Mouse (Mus musculus): Measurements from ENCODE around the gene Ndufaf5. TPM values are rescaled to one million over a fixed set of nuclear protein-coding genes. Genes with fewer than 3 reads are reported as not detected.

Gene Ndufaf5
- polyA plus RNA-seq, 1 experiment from 2014 or later = 12.7 TPM

DNA sequence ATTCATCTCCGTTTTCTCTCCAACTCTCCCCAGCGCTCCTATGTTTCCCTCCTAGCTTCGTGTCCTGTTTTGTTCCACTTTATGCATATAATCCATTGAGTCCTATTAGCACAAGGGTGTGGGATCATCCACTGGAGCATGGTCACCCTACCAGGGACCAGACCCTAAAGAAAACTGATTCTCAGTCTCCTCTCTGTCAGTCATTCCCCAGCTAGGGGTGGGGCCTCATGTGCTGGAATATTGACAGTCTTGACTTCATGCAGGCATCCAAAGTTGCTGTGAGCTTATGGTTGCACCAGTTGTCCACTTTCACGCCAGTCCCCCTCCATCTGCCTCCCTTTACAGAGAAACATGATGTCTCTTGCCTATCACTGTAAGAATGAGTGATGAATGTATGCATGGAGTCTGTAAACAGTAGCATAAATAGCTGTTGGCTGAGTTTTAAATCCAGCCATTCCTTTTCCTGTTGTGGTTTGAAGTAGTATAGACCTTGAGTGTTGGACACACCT, 44.1 kb downstream of the Ndufaf5 start:
- no peak overlapping the region for H3K27ac ChIP-seq
- H3K9ac ChIP-seq = no peak overlapping the region
- H3K36me3 ChIP-seq = no peaks in the 10 kb centered on the region
- H3K4me2 ChIP-seq = no peak overlapping the region
- no peaks in the 10 kb centered on the region for H3K4me1 ChIP-seq
- 70% methylated on average over 4 of the region's 4 CpGs for WGBS (ENCODE audit: insufficient replicate concordance)
- ATAC-seq = no peak
- H3K9me3 ChIP-seq (replicated peaks) = no peaks in the 10 kb centered on the region
- H3K27me3 ChIP-seq (replicated peaks) = no peaks in the 10 kb centered on the region
- H3K4me3 ChIP-seq = no peak overlapping the region

DNA sequence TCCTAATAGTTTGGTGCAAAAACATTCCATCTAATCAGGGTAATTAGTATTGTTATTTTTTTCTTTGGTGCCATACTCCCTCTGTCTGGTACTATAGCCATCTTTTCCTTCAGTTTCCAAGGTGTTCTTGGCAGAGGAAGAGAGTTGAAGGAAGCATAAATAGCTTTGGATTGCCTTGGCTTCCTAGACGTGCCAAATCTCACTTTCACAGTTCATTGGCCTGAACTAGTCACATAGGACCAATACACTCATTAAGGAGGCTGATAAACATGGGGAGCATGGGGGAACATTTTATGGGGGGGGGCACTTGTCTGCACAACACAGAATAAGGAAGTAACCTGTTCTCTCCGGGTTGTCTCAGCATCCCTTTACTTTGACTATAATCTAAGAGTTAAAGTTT, 45.0 kb downstream of the Ndufaf5 start:
- Histone ChIP-seq H3K9ac (no peak overlapping the region), H3K27me3 (replicated peaks) (no peaks in the 10 kb centered on the region), H3K9me3 (replicated peaks) (no peaks in the 10 kb centered on the region), H3K36me3 (no peaks in the 10 kb centered on the region), H3K4me3 (no peak overlapping the region), H3K4me1 (no peaks in the 10 kb centered on the region), H3K27ac (no peak overlapping the region), H3K4me2 (no peak overlapping the region)
- 47% methylated on average over 2 of the region's 2 CpGs for WGBS (ENCODE audit: insufficient replicate concordance)
- ATAC-seq = no peak

DNA sequence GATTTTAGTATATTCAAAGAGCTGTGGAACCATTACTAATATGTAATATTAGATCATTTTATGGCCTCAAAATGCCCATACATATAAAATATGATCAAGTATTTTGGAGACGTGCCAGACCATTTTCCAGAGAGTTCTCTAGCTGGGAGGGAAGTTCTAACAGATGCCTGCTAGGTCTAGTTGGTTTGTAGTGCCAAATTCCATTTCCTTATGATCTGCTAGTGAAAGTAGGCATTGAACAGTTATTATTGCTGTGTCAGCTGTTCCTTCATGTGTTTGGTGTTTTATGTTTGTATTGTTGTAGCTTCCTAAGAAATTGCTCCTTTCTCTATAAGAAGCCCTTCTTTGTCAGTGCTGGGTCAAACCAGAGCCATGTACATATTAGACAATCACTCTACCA, 45.5 kb downstream of the Ndufaf5 start:
- 59% methylated on average over 1 of the region's 1 CpGs for WGBS (ENCODE audit: insufficient replicate concordance)
- Histone ChIP-seq H3K9me3 (replicated peaks) (no peaks in the 10 kb centered on the region), H3K27ac (no peak overlapping the region), H3K36me3 (no peaks in the 10 kb centered on the region), H3K4me1 (no peaks in the 10 kb centered on the region), H3K4me3 (no peak overlapping the region), H3K9ac (no peak overlapping the region), H3K4me2 (no peak overlapping the region), H3K27me3 (replicated peaks) (no peaks in the 10 kb centered on the region)
- no peak for ATAC-seq

DNA sequence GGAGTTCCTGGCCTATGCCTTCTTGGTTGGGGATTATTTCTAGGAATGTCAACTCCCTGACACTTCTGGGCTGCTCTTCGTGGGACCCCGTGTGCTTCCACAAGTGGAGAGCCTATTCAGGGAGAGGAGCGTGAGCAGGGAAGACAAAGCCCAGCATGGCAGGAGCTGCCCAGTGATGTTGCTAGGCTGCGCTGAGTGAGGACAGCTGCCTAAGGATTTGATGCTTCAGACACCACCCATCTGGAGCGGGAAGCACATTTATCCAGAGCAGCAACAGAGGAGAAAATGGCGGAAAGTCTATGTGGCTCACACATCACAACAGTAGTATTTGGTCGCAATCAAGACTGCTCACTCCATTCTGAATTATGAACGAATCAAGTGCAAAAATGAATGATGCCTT, 49.9 kb downstream of the Ndufaf5 start:
- H3K9me3 ChIP-seq (replicated peaks) = no peaks in the 10 kb centered on the region
- H3K4me1 ChIP-seq = no peaks in the 10 kb centered on the region
- H3K4me2 ChIP-seq = no peak overlapping the region
- H3K27me3 ChIP-seq (replicated peaks) = no peaks in the 10 kb centered on the region
- no peaks in the 10 kb centered on the region for H3K36me3 ChIP-seq
- H3K9ac ChIP-seq = no peak overlapping the region
- WGBS (ENCODE audit: insufficient replicate concordance) = 66% methylated on average over 8 of the region's 8 CpGs
- no peak overlapping the region for H3K27ac ChIP-seq
- H3K4me3 ChIP-seq = no peak overlapping the region
- no peak for ATAC-seq

DNA sequence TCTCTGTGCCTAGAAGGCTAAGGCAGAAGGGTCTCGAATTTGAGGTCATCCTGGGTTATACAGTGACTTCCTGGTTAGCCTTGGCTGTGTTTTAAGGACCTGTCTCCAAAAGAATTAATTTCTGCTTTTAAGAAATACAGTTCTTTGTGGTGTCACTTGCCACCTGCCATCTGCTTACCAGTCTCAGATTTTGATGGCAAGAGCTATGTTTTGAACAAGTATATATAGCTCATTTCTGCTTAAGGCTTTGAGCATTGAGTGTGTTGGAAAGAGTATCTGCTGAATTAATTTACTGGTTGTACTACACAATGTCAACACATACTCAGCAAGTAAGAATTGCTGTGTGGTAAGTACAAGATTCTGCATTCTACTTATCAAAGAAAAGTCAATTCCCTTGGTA, 59.8 kb downstream of the Ndufaf5 start:
- 28% methylated on average over 1 of the region's 1 CpGs for WGBS (ENCODE audit: insufficient replicate concordance)
- Histone ChIP-seq H3K9me3 (replicated peaks) (no peaks in the 10 kb centered on the region), H3K9ac (no peak overlapping the region), H3K4me1 (no peaks in the 10 kb centered on the region), H3K36me3 (no peaks in the 10 kb centered on the region), H3K4me3 (no peak overlapping the region), H3K27me3 (replicated peaks) (no peaks in the 10 kb centered on the region), H3K27ac (no peak overlapping the region), H3K4me2 (no peak overlapping the region)
- no peak for ATAC-seq

DNA sequence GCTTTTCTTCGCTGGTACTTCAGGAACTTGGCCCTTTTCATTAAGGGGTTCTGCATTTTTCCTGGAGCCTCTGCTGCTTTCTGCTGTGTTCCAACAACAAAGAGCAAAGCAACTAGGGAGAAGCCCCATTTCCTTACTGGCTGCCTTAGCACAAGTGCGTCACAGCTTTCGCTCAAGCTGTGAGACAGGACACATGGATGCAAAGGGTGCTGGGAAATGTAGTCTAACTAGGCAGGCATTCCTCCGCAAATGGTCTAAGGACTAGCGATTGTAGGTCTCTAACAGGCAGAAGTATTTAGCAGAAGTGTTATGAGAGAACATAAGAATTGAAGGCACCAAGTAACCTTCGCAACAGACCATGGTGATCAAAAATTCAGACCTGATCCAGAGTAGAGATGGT, 66.8 kb downstream of the Ndufaf5 start:
- H3K4me2 ChIP-seq = no peak overlapping the region
- no peak overlapping the region for H3K9ac ChIP-seq
- H3K4me1 ChIP-seq = no peaks in the 10 kb centered on the region
- H3K27me3 ChIP-seq (replicated peaks) = no peaks in the 10 kb centered on the region
- H3K9me3 ChIP-seq (replicated peaks) = no peaks in the 10 kb centered on the region
- no peaks in the 10 kb centered on the region for H3K36me3 ChIP-seq
- no peak overlapping the region for H3K27ac ChIP-seq
- no peak for ATAC-seq
- 54% methylated on average over 6 of the region's 6 CpGs for WGBS (ENCODE audit: insufficient replicate concordance)
- no peak overlapping the region for H3K4me3 ChIP-seq

DNA sequence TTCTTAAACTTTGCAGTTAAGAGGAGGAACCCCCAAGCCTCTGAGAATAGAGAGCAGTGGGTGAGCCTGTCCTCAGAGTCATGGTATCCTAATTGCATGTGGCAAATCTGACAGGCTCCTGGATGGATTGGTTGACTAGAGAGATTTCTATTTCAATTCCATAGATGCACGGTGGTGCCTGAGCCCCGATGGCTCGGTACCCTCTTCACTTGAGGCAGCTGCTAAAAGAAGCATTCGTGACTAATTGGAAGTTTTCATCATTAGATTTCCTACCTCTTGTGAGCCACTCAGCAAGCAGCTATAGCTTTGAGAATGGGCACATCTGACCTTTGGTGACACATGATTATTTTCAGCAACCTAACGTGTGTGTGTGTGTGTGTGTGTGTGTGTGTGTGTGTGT, 71.9 kb downstream of the Ndufaf5 start:
- H3K4me1 ChIP-seq = no peaks in the 10 kb centered on the region
- no peak overlapping the region for H3K27ac ChIP-seq
- no peaks in the 10 kb centered on the region for H3K9me3 ChIP-seq (replicated peaks)
- no peak overlapping the region for H3K9ac ChIP-seq
- ATAC-seq = no peak
- H3K4me3 ChIP-seq = no peak overlapping the region
- WGBS (ENCODE audit: insufficient replicate concordance) = 69% methylated on average over 5 of the region's 5 CpGs
- no peak overlapping the region for H3K4me2 ChIP-seq
- no peaks in the 10 kb centered on the region for H3K27me3 ChIP-seq (replicated peaks)
- H3K36me3 ChIP-seq = no peaks in the 10 kb centered on the region

DNA sequence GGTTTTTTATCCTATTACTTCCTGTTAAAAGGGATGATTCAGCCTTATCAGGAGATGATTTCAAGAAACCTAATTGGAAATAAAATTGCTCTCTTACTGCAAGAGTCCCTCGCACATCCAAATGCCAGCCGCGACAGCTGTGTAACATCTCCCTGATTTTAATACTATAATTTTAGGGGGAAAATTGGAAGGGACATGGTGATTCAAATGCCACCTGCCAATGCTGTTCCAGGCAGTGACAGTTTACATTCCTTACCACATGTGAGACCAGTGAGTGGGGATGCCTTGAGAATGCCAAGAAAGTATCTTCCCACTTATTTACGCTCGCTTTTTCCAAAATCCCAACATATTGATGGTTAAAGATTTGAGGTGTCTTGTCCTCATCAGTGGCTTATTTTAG, 72.7 kb downstream of the Ndufaf5 start:
- H3K27ac ChIP-seq = no peak overlapping the region
- no peaks in the 10 kb centered on the region for H3K9me3 ChIP-seq (replicated peaks)
- H3K4me1 ChIP-seq = no peaks in the 10 kb centered on the region
- no peak overlapping the region for H3K4me2 ChIP-seq
- ATAC-seq = no peak
- H3K36me3 ChIP-seq = no peaks in the 10 kb centered on the region
- H3K4me3 ChIP-seq = no peak overlapping the region
- 87% methylated on average over 5 of the region's 5 CpGs for WGBS (ENCODE audit: insufficient replicate concordance)
- H3K9ac ChIP-seq = no peak overlapping the region
- H3K27me3 ChIP-seq (replicated peaks) = no peaks in the 10 kb centered on the region

Other genes starting within 250 kb of the Ndufaf5 start
- 20.6 and 20.8 TPM in 2 replicates for gene Tasp1, start 103.8 kb upstream of the Ndufaf5 start, polyA plus RNA-seq (2016; fragmentation: Nextera tagmentation; extraction: Ambion mirVana)
- not detected in 2 replicates for gene Gm17374, start 18.6 kb upstream of the Ndufaf5 start, polyA plus RNA-seq (2016; fragmentation: Nextera tagmentation; extraction: Ambion mirVana)
- 20.5 and 21.3 TPM in 2 replicates for gene Esf1, start 85 bp upstream of the Ndufaf5 start, polyA plus RNA-seq (2016; fragmentation: Nextera tagmentation; extraction: Ambion mirVana)
- not detected in 2 replicates for gene Sel1l2, start 219.1 kb downstream of the Ndufaf5 start, polyA plus RNA-seq (2016; fragmentation: Nextera tagmentation; extraction: Ambion mirVana)
- gene Macrod2, start 224.7 kb downstream of the Ndufaf5 start, polyA plus RNA-seq (2016; fragmentation: Nextera tagmentation; extraction: Ambion mirVana) = 11.3 and 11.8 TPM in 2 replicates